Mouse (Mus musculus) stomach, embryonic 15.5 days (tissue): ENCODE measurements around the gene Fcrl6. TPM values are rescaled to one million over a fixed set of nuclear protein-coding genes. Genes with fewer than 3 reads are reported as not detected.

Experiments
- ATAC-seq: fragments of 200-750 bp; cut with Nextera tagmentation; 2 replicates; pipeline ENCODE4 v1.8.0; 2017; ENCODE audit warnings: low read depth, moderate number of reproducible peaks, moderate TSS enrichment; ENCODE audit not compliant: insufficient read depth, low FRiP score
- H3K27ac ChIP-seq: fragments of 300-500 bp; sonication (generic); 2 replicates; pipeline ENCODE4 v1.5.1; 2015; ENCODE audit warnings: mild to moderate bottlenecking, inconsistent platforms
- H3K27me3 ChIP-seq: fragments of 300-500 bp; sonication (generic); replicated peaks from 2 replicates; pipeline ENCODE4 v1.6.1; 2015; ENCODE audit warnings: inconsistent platforms
- H3K36me3 ChIP-seq: fragments of 300-500 bp; sonication (generic); 2 replicates; pipeline ENCODE4 v1.6.1; 2015; ENCODE audit warnings: inconsistent platforms
- H3K4me1 ChIP-seq: fragments of 300-500 bp; sonication (generic); 2 replicates; pipeline ENCODE4 v1.6.1; 2015; ENCODE audit warnings: inconsistent platforms
- H3K4me2 ChIP-seq: fragments of 300-500 bp; sonication (generic); 2 replicates; pipeline ENCODE4 v1.6.1; 2015; ENCODE audit warnings: mild to moderate bottlenecking, inconsistent platforms
- H3K4me3 ChIP-seq: fragments of 300-500 bp; sonication (generic); replicated peaks from 2 replicates; pipeline ENCODE4 v1.5.1; 2015; ENCODE audit warnings: inconsistent platforms
- H3K9ac ChIP-seq: fragments of 300-500 bp; sonication (generic); 2 replicates; pipeline ENCODE4 v1.6.1; 2015; ENCODE audit warnings: inconsistent platforms
- H3K9me3 ChIP-seq: fragments of 300-500 bp; sonication (generic); 2 replicates; pipeline ENCODE4 v1.6.1; 2016; ENCODE audit warnings: inconsistent platforms
- whole genome bisulfite sequencing: fragments of 180-500 bp; shearing (Covaris S2); methylation state at CpG from one replicate; pipeline ENCODE4 v1.1.7; 2015; 5-methylcytosine and 5-hydroxymethylcytosine counted together
- polyA plus RNA-seq: library from polyadenylated mRNA; unstranded; fragments of >200 nt; fragmentation: Nextera tagmentation; extraction: Ambion mirVana; gene quantifications from 2 replicates; pipeline ENCODE4 v1.2.1, GENCODE M21; 2015

The Fcrl6 gene
- polyA plus RNA-seq, 1 experiment from 2014 or later, result not detected

DNA sequence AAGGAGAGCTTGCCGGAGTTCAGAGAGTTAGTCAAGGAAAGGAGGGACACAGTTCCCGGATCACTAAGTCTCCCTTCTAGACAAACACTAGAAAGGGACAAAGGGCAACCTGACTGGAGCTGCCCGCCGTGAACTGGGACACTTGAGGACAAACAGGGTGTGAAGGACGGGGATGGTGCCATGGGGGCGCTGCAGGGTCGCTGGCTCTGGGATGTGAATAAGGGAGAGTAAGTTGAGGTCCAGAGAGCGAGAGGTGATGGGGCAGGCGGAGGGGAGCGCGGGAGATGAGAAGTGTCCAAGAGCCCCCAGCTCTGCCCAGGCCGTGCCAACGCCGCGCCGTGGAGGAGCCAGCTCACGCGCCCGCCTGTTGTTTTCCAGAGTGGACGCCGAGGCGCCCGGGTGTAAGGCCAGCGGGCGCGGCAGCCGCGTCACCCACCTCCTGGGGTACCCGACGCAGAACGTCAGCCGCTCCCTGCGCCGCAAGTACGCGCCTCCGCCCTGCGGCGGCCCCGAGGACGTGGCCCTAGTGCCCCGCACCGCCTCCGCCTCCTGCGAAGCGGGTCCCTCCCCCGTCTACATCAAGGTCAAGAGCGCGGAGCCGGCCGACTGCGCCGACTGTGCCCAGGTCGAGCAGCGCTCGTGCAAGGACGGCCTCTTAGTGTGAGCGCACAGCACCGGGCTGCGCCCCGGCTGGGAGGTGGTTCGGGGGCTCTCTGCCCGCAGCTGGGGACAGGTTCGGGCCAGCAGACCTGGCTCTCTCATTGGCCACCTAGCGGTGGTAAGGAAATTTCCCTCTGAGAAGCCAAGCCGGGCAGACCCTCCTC is 39.5 kb downstream of the Fcrl6 start:
- Histone ChIP-seq H3K27me3 (peaks cover 9% of the 10 kb centered on the region; the same call in 1 of the 2 replicates), H3K4me2 (peak overlapping the region; percentile 97), H3K36me3 (no peaks in the 10 kb centered on the region), H3K4me3 (peak overlapping the region; percentile 57), H3K4me1 (peaks cover 11% of the 10 kb centered on the region), H3K9me3 (no peaks in the 10 kb centered on the region), H3K9ac (peak overlapping the region; percentile 30), H3K27ac (peak overlapping the region; percentile 23; the same call in 1 of the 2 replicates)
- 1% methylated on average over 66 of the region's 66 CpGs for WGBS
- ATAC-seq, result peak; percentile 82

DNA sequence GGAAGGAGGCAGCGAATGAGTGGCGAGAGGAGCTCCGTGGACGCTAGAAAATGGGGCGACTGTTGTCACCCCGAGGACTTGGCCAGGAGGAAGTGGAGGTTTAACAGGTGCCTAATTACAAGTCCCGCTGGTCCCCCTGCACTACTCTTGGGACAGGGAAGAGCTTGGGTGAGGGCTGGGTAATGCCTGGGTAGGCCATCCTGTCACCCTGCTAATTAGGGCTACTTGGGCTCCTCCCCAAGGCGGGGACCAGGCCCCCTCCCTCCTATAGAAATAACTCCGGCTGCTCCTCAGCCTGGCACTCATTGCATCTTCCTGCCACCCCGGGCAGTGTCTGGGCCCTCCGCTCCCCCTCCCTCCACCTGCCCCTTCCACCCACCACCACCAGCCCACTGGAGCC is 46.7 kb downstream of the Fcrl6 start, which contains the start of gene Vsig8:
TSS of gene Vsig8 (plus strand) at position 301 of the 400 bp plus-strand sequence.
- H3K27ac ChIP-seq, result no peak within 1 kb of the TSS
- no peaks in the 10 kb centered on the region; the same call in 1 of the 2 replicates for H3K27me3 ChIP-seq
- ATAC-seq, result no peak
- H3K4me2 ChIP-seq, result peak within 1 kb of the TSS; percentile 8; the same call in 1 of the 2 replicates
- H3K9ac ChIP-seq, result no peak within 1 kb of the TSS
- H3K4me1 ChIP-seq, result peaks cover 7% of the 10 kb centered on the region; the same call in 1 of the 2 replicates
- H3K9me3 ChIP-seq, result no peaks in the 10 kb centered on the region
- H3K4me3 ChIP-seq, result peak within 1 kb of the TSS; percentile 1; the same call in 1 of the 2 replicates
- WGBS, result 77% methylated on average over 11 of the region's 11 CpGs
- no peaks in the 10 kb centered on the region for H3K36me3 ChIP-seq

DNA sequence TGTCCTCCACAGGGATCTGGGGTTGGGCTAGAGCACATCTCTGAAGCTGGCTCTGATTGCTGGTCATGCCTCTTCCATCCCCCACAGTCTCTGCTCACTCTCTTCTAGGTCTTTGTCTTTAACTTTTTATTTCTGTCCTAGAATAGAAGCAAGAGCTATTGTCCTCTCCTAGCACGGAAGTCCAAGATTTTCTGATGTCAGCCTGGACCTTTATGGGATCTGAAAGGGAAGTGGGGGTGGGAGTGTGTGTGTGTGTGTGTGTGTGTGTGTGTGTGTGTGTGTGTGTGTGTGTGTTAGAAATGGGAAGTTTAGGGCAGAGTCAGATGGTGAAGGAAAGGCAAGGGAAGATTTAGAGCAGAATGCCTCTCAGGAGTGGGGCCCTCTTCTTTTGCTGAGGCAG is 49.7 kb downstream of the Fcrl6 start:
- Histone ChIP-seq H3K36me3 (no peaks in the 10 kb centered on the region), H3K4me1 (peaks cover 17% of the 10 kb centered on the region; the same call in 1 of the 2 replicates), H3K9me3 (no peaks in the 10 kb centered on the region), H3K4me3 (no peak overlapping the region), H3K27me3 (no peaks in the 10 kb centered on the region), H3K27ac (peak overlapping the region; percentile 65), H3K4me2 (no peak overlapping the region), H3K9ac (no peak overlapping the region)
- WGBS, result 55% methylated on average over 1 of the region's 1 CpGs
- ATAC-seq, result no peak

DNA sequence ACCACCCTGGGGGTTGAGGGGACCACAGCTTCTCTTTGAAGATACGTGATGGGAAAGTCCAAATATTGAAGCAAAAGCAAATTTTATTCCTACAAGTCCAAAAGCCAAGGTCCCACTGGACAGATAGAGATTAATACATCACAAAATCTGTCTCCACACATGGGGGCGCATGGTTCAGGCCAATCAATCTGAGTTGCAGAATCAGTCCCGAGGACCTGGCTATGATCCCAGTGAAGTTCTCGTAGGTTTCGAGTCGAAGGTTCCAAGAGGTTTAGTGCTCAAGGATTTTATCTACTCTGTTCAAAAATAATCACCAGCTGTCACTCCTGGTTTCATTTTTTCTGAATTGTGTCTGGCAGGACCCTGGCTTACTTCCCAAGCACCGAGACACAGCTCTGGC is 51.3 kb downstream of the Fcrl6 start:
- ATAC-seq, result no peak

DNA sequence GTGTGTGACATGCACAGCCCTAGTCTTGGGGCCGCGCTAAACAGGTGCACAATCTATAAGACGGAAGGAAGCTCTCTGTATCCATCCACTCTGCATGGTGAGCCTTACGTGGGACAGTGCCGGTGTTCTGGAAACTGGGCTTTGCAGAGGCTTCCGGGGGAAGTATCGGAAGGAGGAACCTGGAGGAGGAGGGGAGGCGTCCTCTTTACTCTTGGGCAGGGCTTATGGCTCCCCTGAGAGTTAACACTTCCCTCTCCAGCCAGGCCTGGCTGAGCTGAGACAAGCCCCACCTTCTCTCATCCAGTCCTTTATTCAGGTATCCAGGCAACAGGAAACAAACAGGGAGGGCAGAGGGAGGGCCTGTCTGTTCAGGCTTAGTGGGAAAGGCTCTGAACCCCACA is 51.8 kb downstream of the Fcrl6 start:
- peak overlapping the region; percentile 33 for H3K27ac ChIP-seq
- WGBS, result 0% methylated on average over 8 of the region's 8 CpGs

More for the DNA sequence above, 51.3 kb downstream of the Fcrl6 start:
- Histone ChIP-seq H3K9me3 (no peaks in the 10 kb centered on the region), H3K9ac (no peak overlapping the region), H3K27me3 (no peaks in the 10 kb centered on the region), H3K4me2 (peak overlapping the region; percentile 60), H3K4me3 (peak overlapping the region; percentile 49), H3K27ac (peak overlapping the region; percentile 22; the same call in 1 of the 2 replicates), H3K36me3 (no peaks in the 10 kb centered on the region), H3K4me1 (peaks cover 17% of the 10 kb centered on the region; the same call in 1 of the 2 replicates)
- WGBS, result 23% methylated on average over 7 of the region's 7 CpGs

DNA sequence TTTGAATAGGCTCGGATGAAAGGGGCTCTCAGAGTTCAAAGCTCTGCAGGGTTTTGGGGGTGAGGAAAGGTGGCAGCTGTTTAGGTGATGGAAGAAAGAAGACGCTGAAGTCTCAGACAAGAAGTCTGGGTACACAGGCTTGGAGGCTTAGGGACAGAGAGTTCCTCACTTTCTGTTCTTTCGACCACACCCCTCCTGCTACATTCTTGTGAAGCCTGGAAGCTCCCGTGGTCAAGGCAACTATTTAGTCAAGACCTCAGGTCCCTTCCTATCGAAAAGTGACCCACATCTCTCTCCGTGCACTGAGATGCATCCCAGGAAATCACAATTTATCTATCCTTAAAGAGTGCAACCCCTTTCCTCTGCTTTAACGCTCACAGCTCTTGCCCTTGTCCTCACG is 52.6 kb downstream of the Fcrl6 start:
- no peak overlapping the region for H3K27ac ChIP-seq
- no peak for ATAC-seq
- peaks cover 17% of the 10 kb centered on the region; the same call in 1 of the 2 replicates for H3K4me1 ChIP-seq
- H3K4me2 ChIP-seq, result peak overlapping the region; percentile 60
- no peaks in the 10 kb centered on the region for H3K9me3 ChIP-seq
- H3K9ac ChIP-seq, result no peak overlapping the region; the same call in 1 of the 2 replicates
- 6% methylated on average over 8 of the region's 8 CpGs for WGBS
- H3K27me3 ChIP-seq, result no peaks in the 10 kb centered on the region
- peak overlapping the region; percentile 49 for H3K4me3 ChIP-seq
- no peaks in the 10 kb centered on the region for H3K36me3 ChIP-seq

More for the DNA sequence above, 51.8 kb downstream of the Fcrl6 start:
- peak overlapping the region; percentile 8; the same call in 1 of the 2 replicates for H3K9ac ChIP-seq
- peak overlapping the region; percentile 49 for H3K4me3 ChIP-seq
- ATAC-seq, result peak; percentile 93
- no peaks in the 10 kb centered on the region for H3K36me3 ChIP-seq
- no peaks in the 10 kb centered on the region for H3K27me3 ChIP-seq
- peaks cover 17% of the 10 kb centered on the region; the same call in 1 of the 2 replicates for H3K4me1 ChIP-seq
- peak overlapping the region; percentile 60 for H3K4me2 ChIP-seq
- no peaks in the 10 kb centered on the region for H3K9me3 ChIP-seq

DNA sequence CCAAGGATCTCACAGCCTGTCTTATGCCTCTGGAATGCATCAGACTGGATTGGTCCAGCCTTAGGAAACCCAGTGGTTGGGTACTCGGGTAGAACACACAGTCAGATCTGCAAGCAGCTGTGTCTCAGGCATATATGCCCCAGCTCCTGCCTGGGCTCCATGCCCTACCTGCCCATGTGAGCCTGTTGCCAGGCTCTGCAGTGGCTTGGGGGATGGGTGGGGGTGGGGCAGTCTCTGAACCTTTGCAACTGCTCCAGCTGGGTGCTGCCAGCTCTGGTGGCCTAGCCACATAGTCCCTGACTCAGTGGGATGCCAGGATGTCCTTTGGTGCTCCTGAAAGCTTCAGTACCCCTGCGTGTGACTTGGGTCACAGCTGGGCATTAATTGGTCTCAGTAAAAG is 53.0 kb downstream of the Fcrl6 start:
- Histone ChIP-seq H3K9ac (no peak overlapping the region), H3K4me1 (peaks cover 17% of the 10 kb centered on the region; the same call in 1 of the 2 replicates), H3K9me3 (no peaks in the 10 kb centered on the region), H3K27ac (no peak overlapping the region), H3K27me3 (no peaks in the 10 kb centered on the region), H3K4me3 (peak overlapping the region; percentile 49), H3K36me3 (no peaks in the 10 kb centered on the region), H3K4me2 (peak overlapping the region; percentile 60)
- whole genome bisulfite sequencing, result 19% methylated on average over 2 of the region's 2 CpGs
- ATAC-seq, result no peak

DNA sequence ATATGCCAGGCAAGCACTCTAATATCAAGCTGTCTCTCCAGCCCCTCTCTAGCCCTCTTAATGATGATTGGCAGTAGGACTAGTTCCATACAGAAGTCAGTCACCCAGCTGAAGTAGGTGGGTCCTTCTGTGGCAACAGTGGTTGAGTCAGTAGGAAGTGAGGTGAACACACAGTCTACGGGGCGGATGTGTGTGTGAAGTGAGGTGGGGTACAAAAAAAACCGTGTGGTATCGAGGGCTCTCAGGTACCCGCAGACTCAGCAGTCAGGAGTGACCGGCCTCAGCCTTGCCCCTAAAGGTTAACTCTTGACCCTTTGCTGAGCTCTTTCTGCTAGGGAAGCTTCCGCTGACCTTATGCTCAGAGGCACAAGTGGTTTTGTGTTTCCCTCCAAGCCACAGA is 53.9 kb downstream of the Fcrl6 start:
- no peak for ATAC-seq
- H3K27me3 ChIP-seq, result no peaks in the 10 kb centered on the region
- 41% methylated on average over 7 of the region's 7 CpGs for WGBS
- H3K4me3 ChIP-seq, result no peak overlapping the region
- no peak overlapping the region for H3K9ac ChIP-seq
- H3K36me3 ChIP-seq, result no peaks in the 10 kb centered on the region
- H3K27ac ChIP-seq, result no peak overlapping the region
- no peak overlapping the region for H3K4me2 ChIP-seq
- peaks cover 17% of the 10 kb centered on the region; the same call in 1 of the 2 replicates for H3K4me1 ChIP-seq
- H3K9me3 ChIP-seq, result no peaks in the 10 kb centered on the region

Other genes with a start within 250 kb of the Fcrl6 start
- gene Pigm, start 226.0 kb downstream of the Fcrl6 start, polyA plus RNA-seq, result 6.1 and 6.7 TPM in 2 replicates
- 0.79 and 1.0 TPM in 2 replicates for gene Slamf9, start 127.2 kb downstream of the Fcrl6 start, polyA plus RNA-seq
- gene Igsf9, start 120.8 kb downstream of the Fcrl6 start, polyA plus RNA-seq, result 49.0 and 50.1 TPM in 2 replicates
- gene Tagln2, start 102.5 kb downstream of the Fcrl6 start, polyA plus RNA-seq, result 341 and 366 TPM in 2 replicates
- gene Cfap45, start 81.8 kb downstream of the Fcrl6 start, polyA plus RNA-seq, result 2.4 TPM in 2 replicates
- 0.46 and 1.8 TPM in 2 replicates for gene Vsig8, start 46.6 kb downstream of the Fcrl6 start, polyA plus RNA-seq
- gene Slamf8, start 12.0 kb downstream of the Fcrl6 start, polyA plus RNA-seq, result 0.31 and 0.44 TPM in 2 replicates
- 12.9 and 13.1 TPM in 2 replicates for gene Dusp23, start 30.4 kb upstream of the Fcrl6 start, polyA plus RNA-seq
- 2.2 and 5.4 TPM in 2 replicates for gene Crp, start 95.5 kb upstream of the Fcrl6 start, polyA plus RNA-seq